Mouse (Mus musculus): ENCODE measurements around the gene Lime1. TPM values are rescaled to one million over a fixed set of nuclear protein-coding genes. Genes with fewer than 3 reads are reported as not detected.

The Lime1 gene
- total RNA-seq, 1 experiment, result 30.8 TPM

DNA sequence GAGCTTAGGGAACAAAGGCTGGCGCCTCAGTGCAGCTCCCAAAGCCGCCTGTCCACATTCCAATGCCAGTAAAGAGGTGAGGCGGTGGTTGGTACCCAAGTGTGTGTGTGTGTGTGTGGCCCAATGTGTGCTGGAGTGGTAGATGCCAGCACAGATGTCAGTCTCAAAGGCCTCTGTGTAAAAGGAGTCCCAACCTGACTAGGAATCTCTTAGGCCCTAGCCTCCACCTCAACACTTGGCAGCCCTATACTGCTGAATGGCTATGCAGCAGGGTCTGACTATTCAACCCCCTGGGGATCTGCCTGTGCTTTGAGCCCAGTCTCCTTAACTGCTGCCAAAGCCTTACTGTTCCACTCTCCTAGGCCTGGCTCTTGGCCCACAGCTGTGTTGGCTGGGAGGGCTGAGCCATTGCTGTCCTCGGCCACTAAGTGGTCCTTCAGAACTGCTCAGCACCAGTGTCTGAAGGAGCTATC lies 5.1 kb downstream of the Lime1 start:
- Histone ChIP-seq H3K9ac (ENCODE audit: insufficient read depth, low read depth, low read length, poor library complexity, severe bottlenecking) (no peak overlapping the region), H3K4me1 (ENCODE audit: control insufficient read depth in 2 of 2, insufficient read depth in 2 of 2, low read length in 2 of 2, poor library complexity in 1 of 2) (peaks cover 0 to 9% of the 10 kb centered on the region in 2 experiments; a peak in 2 of 4 replicates), H3K36me3 (ENCODE audit: control insufficient read depth, insufficient read depth, low read length, poor library complexity, severe bottlenecking) (peaks cover 28% of the 10 kb centered on the region), H3K27ac (ENCODE audit: insufficient read depth, low read depth, low read length, poor library complexity, severe bottlenecking) (no peak overlapping the region; the same call in 1 of the 2 replicates), H3K9me3 (ENCODE audit: control insufficient read depth, insufficient read depth, low read depth, low read length) (no peaks in the 10 kb centered on the region), H3K4me3 (ENCODE audit: insufficient read depth in 1 of 2, low read depth in 1 of 2, low read length in 2 of 2, poor library complexity in 1 of 2, severe bottlenecking in 1 of 2) (no peak overlapping the region)
- in situ Hi-C loops (cut with MboI; ENCODE audit: low sequenced_read_pairs in 2 of 2, unreplicated experiment in 2 of 2), result no loop called here
- DNase-seq (ENCODE audit: low read depth, low spot score), result no peak
- TF ChIP-seq CHD2 (IDR thresholded peaks at IDR 0.05; ENCODE audit: low read depth, low read length), result no peak

DNA sequence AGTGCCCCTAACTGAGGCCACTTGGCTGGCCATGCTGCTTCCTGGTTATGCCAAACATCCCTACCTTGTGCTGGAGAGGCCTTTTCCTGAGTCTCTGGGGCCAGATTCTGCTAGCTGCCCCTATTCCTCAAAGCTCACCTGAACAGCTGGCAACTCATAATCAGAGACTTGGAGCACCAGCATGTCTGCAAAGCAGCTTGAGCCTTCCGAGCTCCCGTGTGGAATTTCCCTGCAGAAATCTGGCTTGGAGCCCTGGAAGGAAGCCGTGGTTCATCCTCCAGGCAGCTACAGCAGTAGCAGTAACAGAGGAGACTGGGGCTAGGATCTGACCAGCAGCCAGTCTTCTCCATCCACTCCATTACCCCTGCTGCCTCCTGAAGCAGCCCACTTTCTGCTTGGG lies 6.0 kb downstream of the Lime1 start:
- H3K27ac ChIP-seq (ENCODE audit: insufficient read depth, low read depth, low read length, poor library complexity, severe bottlenecking), result no peak overlapping the region
- H3K4me3 ChIP-seq (ENCODE audit: insufficient read depth in 1 of 2, low read depth in 1 of 2, low read length in 2 of 2, poor library complexity in 1 of 2, severe bottlenecking in 1 of 2), result no peak overlapping the region
- TF ChIP-seq ZNF384 (IDR thresholded peaks at IDR 0.05; ENCODE audit: low read depth, low read length), result no peak
- TF ChIP-seq ZC3H11A (IDR thresholded peaks at IDR 0.05; ENCODE audit: borderline replicate concordance, low read depth, low read length), result no peak
- TF ChIP-seq CHD2 (IDR thresholded peaks at IDR 0.05; ENCODE audit: low read depth, low read length), result no peak
- TF ChIP-seq MAFK (IDR thresholded peaks at IDR 0.05; ENCODE audit: insufficient read depth, low read depth, low read length), result no peak
- TF ChIP-seq HCFC1 (IDR thresholded peaks at IDR 0.05; ENCODE audit: borderline replicate concordance, insufficient read depth, low read length), result no peak
- in situ Hi-C loops (cut with MboI; ENCODE audit: low sequenced_read_pairs in 2 of 2, unreplicated experiment in 2 of 2), result no loop called here
- peaks cover 20% of the 10 kb centered on the region for H3K36me3 ChIP-seq (ENCODE audit: control insufficient read depth, insufficient read depth, low read length, poor library complexity, severe bottlenecking)
- DNase-seq (ENCODE audit: low read depth, low spot score), result no peak
- peaks cover 0 to 9% of the 10 kb centered on the region in 2 experiments; a peak in 2 of 4 replicates for H3K4me1 ChIP-seq (ENCODE audit: control insufficient read depth in 2 of 2, insufficient read depth in 2 of 2, low read length in 2 of 2, poor library complexity in 1 of 2)
- no peak overlapping the region for H3K9ac ChIP-seq (ENCODE audit: insufficient read depth, low read depth, low read length, poor library complexity, severe bottlenecking)
- no peaks in the 10 kb centered on the region for H3K9me3 ChIP-seq (ENCODE audit: control insufficient read depth, insufficient read depth, low read depth, low read length)

DNA sequence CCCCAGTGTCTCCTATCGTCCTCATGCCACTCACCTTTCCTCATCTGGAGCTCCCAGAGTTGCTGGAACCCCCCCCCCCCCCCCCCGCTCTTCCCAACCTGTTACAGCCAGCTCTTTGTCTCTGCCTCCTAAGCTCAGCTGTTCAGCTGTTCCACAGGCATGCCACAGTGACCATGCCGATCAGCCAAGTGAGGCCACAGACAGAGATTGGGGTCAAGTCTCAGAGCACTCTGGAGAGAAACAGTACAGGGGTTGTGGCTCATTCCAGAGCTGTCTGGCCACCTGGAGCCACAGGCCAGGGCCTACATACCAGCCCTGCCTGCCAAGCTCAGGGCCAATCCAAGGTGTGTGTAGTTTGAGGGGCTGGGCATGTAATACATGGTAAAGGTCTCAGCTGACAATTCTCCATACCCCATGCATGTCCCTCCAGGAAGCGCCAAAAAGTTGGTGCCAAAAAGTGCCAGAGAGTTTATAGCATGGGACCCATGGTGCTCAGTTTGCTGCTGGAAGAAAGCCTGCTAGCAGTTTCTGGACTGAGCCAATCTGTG lies 6.9 kb downstream of the Lime1 start:
- Histone ChIP-seq H3K27ac (ENCODE audit: insufficient read depth, low read depth, low read length, poor library complexity, severe bottlenecking) (no peak overlapping the region), H3K9me3 (ENCODE audit: control insufficient read depth, insufficient read depth, low read depth, low read length) (no peaks in the 10 kb centered on the region), H3K4me1 (ENCODE audit: control insufficient read depth in 2 of 2, insufficient read depth in 2 of 2, low read length in 2 of 2, poor library complexity in 1 of 2) (peaks cover 0 to 9% of the 10 kb centered on the region in 2 experiments; a peak in 2 of 4 replicates), H3K4me3 (ENCODE audit: insufficient read depth in 1 of 2, low read depth in 1 of 2, low read length in 2 of 2, poor library complexity in 1 of 2, severe bottlenecking in 1 of 2) (no peak overlapping the region), H3K36me3 (ENCODE audit: control insufficient read depth, insufficient read depth, low read length, poor library complexity, severe bottlenecking) (peaks cover 20% of the 10 kb centered on the region), H3K9ac (ENCODE audit: insufficient read depth, low read depth, low read length, poor library complexity, severe bottlenecking) (no peak overlapping the region)
- no peak for TF ChIP-seq ZC3H11A (IDR thresholded peaks at IDR 0.05; ENCODE audit: borderline replicate concordance, low read depth, low read length)
- no peak for TF ChIP-seq MAFK (IDR thresholded peaks at IDR 0.05; ENCODE audit: insufficient read depth, low read depth, low read length)
- no peak for TF ChIP-seq HCFC1 (IDR thresholded peaks at IDR 0.05; ENCODE audit: borderline replicate concordance, insufficient read depth, low read length)
- in situ Hi-C loops (cut with MboI; ENCODE audit: low sequenced_read_pairs in 2 of 2, unreplicated experiment in 2 of 2), result no loop called here
- no peak for DNase-seq (ENCODE audit: low read depth, low spot score)

DNA sequence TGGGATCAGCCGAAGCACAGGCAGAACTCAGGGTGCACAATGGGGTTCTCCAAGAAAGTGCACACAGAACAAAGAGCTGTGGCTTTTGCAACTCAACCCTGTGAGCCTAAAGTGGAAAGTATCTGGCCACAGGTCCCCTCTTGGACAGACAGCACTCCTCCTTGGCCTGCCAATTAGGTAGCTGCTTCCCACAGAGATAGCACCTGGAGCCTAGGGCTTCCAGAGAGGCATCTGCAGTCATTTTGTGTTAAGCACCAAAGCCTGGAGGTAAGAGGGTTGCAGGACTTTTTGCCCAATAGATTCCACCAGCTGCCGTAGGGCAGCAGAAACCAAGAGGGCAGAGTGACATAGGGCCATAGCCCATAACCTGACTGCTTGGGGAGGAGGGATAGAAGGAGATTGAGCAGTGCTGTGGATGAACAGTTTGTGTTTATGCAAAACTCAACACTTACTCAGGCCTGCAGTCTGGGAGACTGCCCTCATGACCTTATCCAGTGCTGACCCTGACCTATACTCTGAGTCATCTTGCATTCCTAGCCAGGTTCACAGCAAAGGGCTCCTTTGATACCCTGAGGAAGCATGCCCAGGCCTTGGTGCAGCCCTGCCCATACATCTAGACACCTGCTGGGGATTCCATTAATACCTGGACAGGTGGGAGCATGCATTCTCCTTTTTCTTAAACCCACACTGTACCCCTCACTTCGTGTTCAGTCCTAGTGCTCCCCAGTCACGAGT lies 10.4 kb downstream of the Lime1 start:
- no peak overlapping the region for H3K9ac ChIP-seq (ENCODE audit: insufficient read depth, low read depth, low read length, poor library complexity, severe bottlenecking)
- H3K9me3 ChIP-seq (ENCODE audit: control insufficient read depth, insufficient read depth, low read depth, low read length), result no peaks in the 10 kb centered on the region
- no peaks in the 10 kb centered on the region; the same call in 1 of the 2 replicates for H3K36me3 ChIP-seq (ENCODE audit: control insufficient read depth, insufficient read depth, low read length, poor library complexity, severe bottlenecking)
- TF ChIP-seq MAFK (IDR thresholded peaks at IDR 0.05; ENCODE audit: insufficient read depth, low read depth, low read length) (no peak), HCFC1 (IDR thresholded peaks at IDR 0.05; ENCODE audit: borderline replicate concordance, insufficient read depth, low read length) (no peak)
- no peak for DNase-seq (ENCODE audit: low read depth, low spot score)
- H3K27ac ChIP-seq (ENCODE audit: insufficient read depth, low read depth, low read length, poor library complexity, severe bottlenecking), result no peak overlapping the region
- H3K4me1 ChIP-seq (ENCODE audit: control insufficient read depth in 2 of 2, insufficient read depth in 2 of 2, low read length in 2 of 2, poor library complexity in 1 of 2), result no peaks in the 10 kb centered on the region
- in situ Hi-C loops (cut with MboI; ENCODE audit: low sequenced_read_pairs in 2 of 2, unreplicated experiment in 2 of 2), result no loop called here
- H3K4me3 ChIP-seq (ENCODE audit: insufficient read depth in 1 of 2, low read depth in 1 of 2, low read length in 2 of 2, poor library complexity in 1 of 2, severe bottlenecking in 1 of 2), result no peak overlapping the region

DNA sequence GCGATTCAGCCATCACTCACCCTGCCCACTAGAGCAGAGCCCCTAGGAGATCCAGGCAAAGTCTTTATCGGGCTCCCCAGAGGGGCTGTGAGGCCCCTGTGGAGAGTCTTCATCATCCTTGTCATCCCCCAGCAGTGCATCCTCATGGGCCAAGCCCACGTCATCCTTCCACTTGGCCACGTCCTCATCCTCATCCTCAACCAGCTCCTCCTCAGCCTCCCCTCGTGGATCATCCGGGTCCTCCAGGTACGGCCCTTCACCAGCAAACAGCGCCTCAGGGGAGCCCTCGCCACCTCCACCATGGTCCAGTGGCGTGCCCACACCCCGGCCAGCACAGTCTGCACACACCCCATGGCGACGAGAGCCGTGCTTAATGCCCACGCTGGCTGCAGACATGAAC lies 11.1 kb downstream of the Lime1 start:
- H3K27ac ChIP-seq (ENCODE audit: insufficient read depth, low read depth, low read length, poor library complexity, severe bottlenecking), result no peak overlapping the region
- no peaks in the 10 kb centered on the region; the same call in 1 of the 2 replicates for H3K36me3 ChIP-seq (ENCODE audit: control insufficient read depth, insufficient read depth, low read length, poor library complexity, severe bottlenecking)
- H3K4me3 ChIP-seq (ENCODE audit: insufficient read depth in 1 of 2, low read depth in 1 of 2, low read length in 2 of 2, poor library complexity in 1 of 2, severe bottlenecking in 1 of 2), result no peak overlapping the region
- H3K9me3 ChIP-seq (ENCODE audit: control insufficient read depth, insufficient read depth, low read depth, low read length), result no peaks in the 10 kb centered on the region
- DNase-seq (ENCODE audit: low read depth, low spot score), result no peak
- TF ChIP-seq HCFC1 (IDR thresholded peaks at IDR 0.05; ENCODE audit: borderline replicate concordance, insufficient read depth, low read length), result no peak
- H3K9ac ChIP-seq (ENCODE audit: insufficient read depth, low read depth, low read length, poor library complexity, severe bottlenecking), result no peak overlapping the region
- in situ Hi-C loops (cut with MboI; ENCODE audit: low sequenced_read_pairs in 2 of 2, unreplicated experiment in 2 of 2), result no loop called here
- H3K4me1 ChIP-seq (ENCODE audit: control insufficient read depth in 2 of 2, insufficient read depth in 2 of 2, low read length in 2 of 2, poor library complexity in 1 of 2), result no peaks in the 10 kb centered on the region

Measured in ES-E14 (cell line).